Mouse (Mus musculus): Measurements from ENCODE around the gene Efcab11.
"Not testable (repeated sequence)": the region's sequence is repeated elsewhere in the genome, so short reads cannot be mapped to it uniquely, and the experiment has no call there.

The Efcab11 gene

DNA sequence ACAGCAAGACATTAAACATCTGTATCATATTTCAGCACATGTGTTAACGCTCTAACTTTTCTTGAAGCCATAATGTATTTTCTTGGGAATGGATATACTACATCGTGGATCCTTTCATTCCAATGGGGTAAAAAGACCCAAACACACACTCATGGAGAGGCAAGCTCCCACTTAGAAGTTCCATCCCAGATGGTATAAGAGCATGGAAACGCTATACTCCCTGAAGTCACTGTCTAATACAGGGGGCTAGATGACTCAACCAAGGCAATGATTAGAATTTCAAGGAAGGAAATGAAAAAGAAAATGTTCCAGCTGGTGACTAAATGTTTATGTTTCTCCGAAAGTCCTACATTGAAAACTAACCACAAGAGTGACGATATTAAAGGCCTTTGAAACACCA is 76.3 kb downstream of the Efcab11 start:
- no peak for DNase-seq (ENCODE audit: low read depth, low spot score)

DNA sequence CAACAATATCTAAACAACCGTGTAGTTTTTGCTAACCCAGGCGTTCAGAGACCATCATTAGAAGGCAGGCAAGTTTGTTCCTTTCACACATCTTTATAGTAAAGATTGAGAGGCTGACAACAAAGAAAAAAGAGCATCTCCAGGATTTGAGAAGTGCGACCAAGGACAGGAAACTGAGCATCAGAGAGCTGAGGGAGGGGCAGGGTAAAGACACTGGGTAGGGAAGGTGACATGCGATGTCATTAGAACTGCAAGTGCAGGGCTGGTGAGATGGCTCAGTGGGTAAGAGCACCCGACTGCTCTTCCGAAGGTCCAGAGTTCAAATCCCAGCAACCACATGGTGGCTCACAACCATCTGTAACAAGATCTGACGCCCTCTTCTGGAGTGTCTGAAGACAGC is 77.5 kb downstream of the Efcab11 start:
- DNase-seq (ENCODE audit: low read depth, low spot score) = not testable (repeated sequence)

DNA sequence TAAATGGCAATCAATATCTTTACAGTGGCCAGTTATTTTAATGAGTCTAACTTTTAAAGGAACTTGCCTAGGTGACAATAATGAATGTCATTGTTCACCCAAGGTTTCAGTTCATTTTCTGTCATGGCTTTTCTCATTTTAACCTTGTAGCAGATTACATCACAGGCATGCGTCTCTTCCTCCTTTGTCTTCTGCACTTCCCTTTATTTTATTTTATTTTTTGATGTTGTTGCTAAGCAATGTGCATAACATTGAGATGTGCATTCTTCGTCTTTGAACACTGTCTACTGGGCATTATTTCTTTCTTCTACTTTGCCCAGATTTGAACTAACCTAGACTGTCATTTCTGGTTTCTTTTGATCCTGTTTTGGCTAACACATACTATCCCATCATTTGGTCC is 88.3 kb downstream of the Efcab11 start:
- no peak for DNase-seq (ENCODE audit: low read depth, low spot score)

DNA sequence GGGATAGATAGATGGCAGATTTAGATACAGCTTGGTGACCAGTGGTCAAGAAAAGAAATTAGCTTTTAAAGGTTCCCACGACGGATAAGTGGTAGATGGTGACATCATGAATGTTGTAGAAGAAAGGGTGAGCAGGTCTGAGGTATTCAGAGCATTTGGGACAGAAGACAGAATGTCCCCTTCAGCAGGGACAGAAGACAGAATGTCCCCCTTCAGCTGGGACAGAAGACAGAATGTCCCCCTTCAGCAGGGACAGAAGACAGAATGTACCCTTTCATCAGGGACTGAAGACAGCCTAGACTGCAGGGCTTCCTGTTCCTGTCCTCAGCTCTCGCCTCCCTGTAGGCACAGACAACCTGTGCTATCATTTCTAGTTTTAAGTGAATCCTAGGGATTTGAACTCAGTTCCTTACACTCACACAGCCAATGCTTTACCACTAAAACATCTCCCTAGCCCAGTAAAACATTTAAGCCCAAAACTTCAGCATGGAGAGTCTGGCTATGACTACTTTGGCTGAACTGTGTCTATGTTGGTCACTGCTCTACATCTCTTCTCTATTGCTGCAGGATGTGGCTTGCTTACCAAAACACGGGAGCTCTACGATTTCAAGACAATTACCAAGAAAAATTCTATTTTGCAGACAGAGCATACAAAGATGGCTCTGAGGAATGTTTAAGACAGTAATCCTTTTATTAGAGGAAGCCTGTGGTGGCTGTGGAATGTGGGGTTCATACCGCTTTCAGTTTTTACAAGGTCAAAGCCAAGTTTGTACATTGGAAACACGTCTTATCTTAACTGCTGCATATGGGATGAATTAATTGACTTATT is 89.2 kb downstream of the Efcab11 start:
- no peak for DNase-seq (ENCODE audit: low read depth, low spot score)

DNA sequence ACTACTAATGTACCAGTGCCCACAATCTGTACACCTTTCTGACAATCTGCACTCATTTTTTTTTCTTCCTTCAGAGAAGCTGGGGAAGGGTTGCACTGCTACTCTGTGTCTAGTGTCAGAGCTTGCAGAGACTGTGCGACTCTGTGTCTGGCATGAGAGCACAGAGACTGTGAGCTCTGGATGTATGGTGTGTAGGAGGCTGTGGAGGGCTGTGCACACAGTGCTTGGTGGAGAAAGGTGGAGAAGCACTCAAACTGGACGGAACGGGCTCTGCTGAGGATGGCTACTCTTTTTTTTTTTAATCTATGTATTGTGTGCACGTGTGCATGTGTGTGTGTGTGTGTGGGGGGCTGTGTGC is 90.1 kb downstream of the Efcab11 start:
- no peak for DNase-seq (ENCODE audit: low read depth, low spot score)

DNA sequence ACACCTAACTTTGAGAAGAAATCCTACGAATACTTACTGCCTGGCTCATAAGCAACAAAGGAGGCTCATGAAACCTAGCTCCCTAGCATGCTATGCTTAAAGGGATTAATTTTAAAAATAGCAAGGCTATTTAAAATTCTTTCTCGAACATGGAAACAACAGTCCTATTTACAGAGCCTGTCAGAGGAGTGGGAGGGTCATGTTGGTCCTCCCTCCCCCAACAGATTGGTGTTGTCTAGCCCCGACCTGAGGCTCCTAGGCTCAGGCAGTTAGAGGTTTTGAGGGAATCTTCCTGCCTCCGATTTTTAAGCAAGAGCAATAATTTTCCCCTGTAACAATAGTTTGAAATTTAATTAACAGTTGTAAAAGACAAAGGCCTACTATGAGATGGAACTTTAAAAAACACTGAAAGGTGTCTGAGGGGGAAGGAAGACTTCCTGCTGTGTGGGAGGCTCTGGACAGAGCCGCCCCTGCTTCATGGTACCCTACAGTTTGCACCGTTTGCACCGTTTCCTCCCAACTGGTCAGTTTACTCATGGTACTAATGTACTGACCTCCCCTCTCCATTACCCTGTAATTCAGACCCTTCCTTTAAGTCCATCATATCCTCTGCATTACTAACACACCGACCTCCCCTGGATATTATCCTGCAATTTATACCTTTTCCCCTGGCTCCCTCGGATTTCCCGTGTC is 90.6 kb downstream of the Efcab11 start:
- DNase-seq (ENCODE audit: low read depth, low spot score) = no peak

DNA sequence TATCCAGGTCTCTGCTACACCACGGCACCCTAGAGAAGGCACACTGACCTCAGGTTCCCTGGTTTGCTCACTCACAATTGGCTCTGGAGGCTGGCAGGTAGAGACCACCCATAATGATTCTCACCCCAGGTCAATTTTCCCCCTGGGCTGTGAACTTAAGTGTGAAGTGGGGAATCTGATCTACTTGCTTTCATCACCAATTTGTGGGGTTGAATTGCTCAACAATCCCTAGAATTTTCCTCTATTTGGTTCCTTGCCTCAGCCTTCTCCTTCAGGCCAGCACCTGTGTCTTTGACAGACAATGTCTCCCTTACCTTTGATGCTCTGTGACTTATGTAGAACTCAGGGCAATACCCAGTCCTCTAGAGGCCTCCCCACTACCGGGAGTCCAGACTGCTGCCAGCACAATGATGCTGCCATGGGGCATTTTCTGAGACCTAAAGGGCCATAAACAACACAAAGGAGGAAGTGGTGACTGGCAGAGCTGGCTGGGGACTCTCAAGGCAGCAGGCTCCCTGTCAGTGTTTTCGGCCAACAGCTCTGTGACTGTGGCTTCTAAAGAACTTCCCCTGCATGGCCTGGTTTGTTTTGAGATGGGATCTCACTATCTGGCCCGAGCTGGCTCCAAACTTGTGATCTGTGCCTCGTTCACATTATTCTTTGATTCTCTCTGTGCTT is 94.8 kb downstream of the Efcab11 start:
- no peak for DNase-seq (ENCODE audit: low read depth, low spot score)

DNA sequence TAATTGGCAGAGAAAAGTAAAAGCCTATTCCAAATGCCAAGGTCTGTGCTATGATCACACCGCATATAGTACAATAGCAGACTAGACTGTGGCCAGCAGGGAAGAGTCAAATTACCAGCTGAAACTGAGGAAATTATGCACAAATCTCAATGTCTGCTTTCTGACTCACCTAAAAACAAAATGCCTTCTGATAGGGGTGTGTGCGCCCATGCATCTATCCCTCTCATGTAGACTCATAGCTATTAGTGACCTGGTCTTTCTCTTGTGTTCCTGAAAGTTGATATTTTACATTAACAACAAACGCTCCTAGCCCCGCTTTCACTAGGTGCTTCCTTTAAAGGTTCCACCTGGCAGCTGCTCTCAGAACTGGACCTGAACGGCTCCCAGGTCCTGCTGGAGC is 102.5 kb downstream of the Efcab11 start:
- no peak for DNase-seq (ENCODE audit: low read depth, low spot score)

DNA sequence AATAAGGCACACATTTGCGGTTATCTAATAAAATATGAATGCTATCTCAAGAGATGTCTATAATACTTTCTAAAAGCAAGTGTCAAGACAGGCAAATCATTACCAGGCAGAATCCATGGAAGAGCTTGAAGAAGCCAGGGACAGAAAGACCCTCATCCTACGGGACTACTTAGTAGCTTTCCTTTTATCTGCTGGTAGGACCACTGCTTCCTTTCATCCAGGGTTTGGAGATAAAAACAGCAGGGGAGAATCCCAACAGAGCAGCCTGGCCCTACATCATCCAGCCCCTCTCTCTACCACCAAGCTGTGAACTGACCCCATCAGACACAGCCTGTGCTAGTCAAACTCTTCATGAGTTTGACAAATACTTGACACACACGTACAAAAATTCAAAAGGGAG is 103.8 kb downstream of the Efcab11 start:
- DNase-seq (ENCODE audit: low read depth, low spot score) = no peak

DNA sequence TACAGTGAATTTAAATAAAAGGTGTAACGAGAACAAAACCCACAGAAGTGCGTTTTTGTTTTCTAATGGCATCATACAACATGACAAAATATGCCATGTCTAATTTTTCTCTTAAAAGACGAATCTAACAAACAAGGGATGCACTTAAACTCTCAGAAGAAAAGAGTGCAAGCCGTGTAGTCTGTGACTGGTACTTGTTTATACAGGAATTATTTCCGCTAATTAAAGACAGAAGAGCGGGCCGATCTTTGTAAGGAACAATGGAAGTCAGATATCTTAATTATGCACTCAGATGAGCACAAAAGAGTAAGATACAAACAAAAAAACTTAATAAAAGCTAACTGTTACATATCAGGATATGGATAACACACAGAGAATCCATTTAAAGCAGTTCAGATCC is 104.3 kb downstream of the Efcab11 start:
- DNase-seq (ENCODE audit: low read depth, low spot score) = no peak

DNA sequence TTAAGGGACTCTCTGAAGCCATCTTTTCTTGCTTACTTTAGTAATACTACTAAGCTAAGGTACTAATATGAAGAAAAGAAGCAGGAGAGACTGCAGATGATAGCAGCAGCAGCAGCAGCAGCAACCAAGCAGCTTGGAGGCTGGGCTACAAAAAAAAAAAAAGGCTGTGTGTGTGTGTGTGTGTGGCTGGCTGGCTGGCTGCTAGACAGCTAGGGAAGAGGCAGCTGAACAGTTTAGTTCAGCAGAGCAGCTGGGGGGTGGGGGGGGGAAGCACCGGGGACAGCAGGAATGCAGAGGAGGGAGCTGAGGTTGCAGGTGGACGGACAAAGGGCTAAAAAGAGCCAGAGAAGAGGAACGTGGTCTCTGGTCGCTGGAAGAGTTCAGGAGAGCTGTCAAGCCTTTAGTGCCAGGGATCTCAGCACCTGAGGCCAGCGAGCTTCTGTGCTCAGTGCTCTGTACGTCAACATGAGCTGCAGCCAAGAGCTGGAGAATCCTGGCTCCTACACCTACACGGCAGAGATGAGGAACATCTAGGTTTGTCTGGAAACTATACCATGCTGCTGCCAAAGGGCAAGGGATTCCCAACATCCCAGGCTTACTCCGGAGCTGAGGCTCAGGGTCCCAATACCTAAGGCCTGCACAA is 107.6 kb downstream of the Efcab11 start:
- no peak for DNase-seq (ENCODE audit: low read depth, low spot score)

DNA sequence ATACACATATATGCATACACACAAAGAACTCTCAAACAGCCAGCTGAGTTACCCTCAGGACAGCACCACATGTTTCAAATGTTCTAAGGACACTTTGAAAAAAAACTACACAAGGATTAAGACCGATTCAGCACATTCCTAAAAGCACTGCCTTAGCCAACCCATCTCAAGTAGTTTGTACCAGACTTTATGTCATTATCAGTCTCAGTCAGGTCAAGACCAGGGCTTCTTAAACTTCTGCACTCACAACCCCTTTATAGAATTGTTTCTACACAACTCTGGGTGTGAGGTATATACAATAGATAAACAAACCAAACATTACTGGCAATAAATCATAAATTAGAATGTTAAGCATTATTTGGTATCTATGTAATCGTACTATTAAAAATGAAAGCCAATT is 109.4 kb downstream of the Efcab11 start:
- no peak for DNase-seq (ENCODE audit: low read depth, low spot score)

DNA sequence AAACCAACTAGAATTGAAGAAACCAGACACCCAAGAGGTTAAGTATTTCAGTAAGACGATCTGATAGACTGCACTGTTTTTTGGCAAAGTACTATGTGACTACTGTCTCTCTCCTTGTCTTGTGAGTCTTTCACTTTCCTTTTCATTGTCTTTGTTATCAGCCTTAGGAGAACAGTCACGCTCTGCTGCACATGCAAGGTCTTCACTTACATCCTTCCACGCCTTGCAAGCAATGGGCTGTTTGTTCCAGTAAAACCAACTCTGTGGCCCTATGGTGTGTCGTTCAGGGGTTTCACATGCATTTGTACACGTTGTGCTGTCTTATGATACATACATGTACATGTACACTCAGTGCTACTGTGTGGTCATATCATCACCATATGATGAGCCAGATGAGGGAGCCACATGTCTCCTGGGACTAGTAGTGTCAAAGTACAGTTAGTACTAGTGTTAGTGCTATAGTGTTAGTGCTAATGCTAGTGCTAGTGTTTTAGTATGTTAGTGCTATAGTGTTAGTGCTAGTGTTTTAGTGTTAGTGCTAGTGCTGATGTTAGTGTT is 110.5 kb downstream of the Efcab11 start:
- DNase-seq (ENCODE audit: low read depth, low spot score) = no peak

DNA sequence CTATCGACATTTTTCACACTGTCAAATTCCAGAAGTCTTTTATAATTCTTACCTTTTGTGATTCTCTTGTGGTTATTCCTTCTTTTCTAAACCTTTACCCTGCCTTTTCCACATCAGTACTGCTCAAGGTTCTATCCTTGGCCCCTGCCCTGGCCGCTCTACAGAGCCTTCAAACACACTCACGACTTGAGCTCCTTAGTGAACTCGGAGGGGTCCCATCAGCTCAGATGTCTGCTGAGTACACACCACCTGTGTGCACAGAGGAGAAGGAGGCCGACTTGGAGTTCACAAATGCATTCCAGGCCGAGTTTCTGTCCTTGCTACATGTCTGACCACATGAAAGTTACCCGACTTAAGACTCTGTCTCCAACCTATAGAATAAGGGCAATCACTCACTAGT is 113.2 kb downstream of the Efcab11 start:
- DNase-seq (ENCODE audit: low read depth, low spot score) = no peak

DNA sequence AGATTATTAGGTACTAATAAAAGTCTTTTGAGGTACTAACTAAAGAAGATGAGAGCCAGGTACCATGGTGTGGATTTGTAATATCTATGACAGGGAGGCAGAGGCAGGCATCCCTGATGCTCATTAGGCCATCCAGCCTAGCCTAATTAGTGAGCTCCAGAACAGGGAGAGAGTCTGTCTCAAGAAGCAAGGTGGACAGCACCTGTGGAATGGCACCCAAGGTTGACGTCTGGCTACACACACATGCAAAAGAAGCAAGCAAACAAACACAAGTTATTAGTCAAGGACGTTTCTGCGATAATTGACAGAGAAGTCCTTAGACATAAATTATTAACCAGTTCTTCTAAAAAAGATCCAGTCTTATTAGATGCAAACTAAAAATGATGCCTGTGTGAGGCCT is 114.6 kb downstream of the Efcab11 start:
- no peak for DNase-seq (ENCODE audit: low read depth, low spot score)

DNA sequence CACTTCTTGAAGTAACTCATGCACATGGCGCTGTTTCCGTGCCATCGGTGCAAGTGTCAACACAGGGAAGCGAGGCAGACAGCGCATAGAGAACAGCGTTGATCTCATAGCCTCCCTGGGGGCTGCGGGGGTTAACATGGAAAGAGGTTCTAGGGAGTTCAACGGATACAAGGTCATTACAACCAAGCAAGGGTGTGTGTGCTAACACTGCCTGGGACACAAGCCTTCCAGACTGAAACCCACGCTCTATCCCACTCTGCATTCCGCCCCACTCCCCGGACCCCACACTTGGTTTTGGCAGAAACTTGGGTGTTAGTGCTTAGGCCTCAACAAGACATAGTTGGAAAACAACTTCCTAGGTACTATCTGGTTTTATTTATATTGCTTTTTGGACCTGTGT is 116.5 kb downstream of the Efcab11 start:
- DNase-seq (ENCODE audit: low read depth, low spot score) = no peak

DNA sequence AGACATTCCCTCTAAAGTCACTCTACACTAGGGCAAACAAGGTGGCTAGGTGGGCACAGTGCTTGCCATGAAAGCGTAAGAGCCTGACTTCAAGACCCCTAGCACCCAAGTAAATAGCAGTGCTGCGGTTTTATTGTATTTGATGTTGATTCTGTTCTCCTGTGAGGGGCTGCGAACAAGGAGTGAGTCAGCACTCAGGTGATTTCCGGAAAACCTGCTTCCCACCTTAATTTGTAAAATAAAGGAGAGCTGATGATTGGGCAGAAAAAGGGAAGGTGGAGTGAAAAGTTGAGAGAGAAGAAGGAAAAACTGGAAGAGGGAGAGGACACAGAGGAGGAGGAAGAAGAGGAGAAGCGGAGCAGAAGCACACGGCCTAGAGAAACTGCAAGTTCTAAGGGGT is 118.3 kb downstream of the Efcab11 start:
- DNase-seq (ENCODE audit: low read depth, low spot score) = no peak

DNA sequence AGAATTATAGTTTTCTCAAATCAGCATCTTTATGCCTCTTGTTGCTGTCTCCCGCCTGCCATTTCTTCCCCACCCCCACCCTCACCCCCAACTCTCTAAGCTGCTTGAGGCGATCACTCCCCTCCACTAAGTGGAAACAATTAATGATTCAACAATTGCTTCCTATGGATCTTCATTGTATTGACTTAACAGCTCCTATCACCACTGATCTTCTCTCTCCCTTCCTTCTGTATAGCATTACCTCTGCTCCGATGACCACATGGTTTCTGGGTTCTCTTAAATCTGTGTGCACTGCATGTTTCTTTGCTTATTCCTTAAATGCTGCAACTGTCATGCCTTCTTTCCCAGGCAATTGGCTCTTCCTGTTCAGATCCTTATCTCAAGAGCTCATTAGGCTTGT is 120.2 kb downstream of the Efcab11 start:
- DNase-seq (ENCODE audit: low read depth, low spot score) = no peak

DNA sequence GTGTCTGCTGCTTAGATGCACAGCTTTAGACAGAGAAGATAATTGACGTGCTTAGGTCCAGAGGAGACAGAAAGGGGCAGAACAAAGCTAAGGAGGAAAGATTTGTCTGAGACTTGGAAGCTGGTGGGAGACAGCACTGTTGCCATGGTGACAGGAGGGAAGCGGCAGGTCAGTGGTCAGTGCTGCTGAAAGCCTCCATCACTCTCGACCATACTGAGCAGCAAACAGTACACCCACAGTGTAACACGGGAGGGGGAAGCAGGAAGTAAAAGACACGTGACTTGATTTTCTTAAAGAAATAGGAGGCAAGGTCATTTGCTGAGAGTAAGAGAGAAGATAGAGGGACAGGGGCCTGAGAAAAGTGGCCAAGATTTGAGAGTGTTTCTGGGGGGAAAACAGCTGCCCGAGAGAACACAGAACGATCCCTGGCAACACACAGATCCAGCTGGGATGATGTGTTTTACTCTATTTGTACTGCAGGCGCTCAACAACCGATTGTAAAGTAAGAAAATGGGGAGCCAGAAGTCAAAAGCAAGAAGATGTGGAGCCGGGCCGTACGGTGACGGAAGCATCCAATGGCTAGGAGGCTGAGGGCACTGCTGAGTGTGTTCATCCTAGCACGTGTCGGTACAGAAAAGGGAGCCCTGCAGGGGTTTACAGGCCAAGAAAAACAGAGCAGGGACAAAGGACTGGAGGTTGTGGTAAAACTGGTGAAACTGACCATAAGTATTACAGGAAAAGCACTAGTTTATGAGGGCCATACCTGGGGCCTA is 126.3 kb downstream of the Efcab11 start:
- DNase-seq (ENCODE audit: low read depth, low spot score) = no peak

DNA sequence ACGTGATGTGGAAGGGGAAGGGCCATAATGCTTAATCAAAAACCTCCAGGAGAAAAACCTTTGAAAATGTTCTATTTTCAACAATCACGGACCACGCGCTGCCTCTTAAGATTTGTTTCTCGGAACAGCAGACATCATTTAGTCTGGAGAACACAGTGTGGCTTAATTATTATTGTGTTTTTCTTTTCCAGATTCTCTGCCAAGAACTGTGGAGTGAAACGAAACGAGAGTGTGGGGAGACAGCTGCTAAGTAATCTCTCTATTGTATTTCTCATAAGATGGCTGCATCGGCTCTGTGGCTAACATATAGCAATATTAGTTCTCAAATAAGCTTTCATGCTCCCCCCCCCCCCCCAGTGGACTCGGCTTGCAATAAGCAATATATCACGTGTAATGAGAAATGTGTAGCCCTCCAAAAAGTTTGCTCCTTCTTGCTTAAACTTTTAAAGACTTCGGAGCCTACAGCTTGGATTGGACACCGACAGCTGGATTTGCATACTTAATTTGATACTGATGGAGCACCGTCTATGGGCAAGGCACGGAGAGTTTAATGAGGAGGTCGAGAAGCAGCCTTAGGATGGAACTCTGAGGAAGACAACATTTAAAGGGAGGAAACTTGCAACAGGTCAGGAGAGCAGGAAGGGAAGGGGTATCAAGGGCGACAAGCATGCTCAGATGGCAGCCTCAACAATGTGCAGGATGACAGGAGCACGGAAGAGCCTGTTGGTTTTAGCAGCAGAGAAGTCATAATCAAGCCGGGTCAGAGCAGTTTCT is 127.1 kb downstream of the Efcab11 start:
- DNase-seq (ENCODE audit: low read depth, low spot score) = no peak
